Mouse (Mus musculus): Measurements from ENCODE around the gene Zfp748.
A peak's percentile ranks its signal among the peaks of the same experiment; 100 is the strongest.

Zfp748 gene

GRCm38 (mm10) chr13:67553730-67554129 lies at the start of gene Zfp748:
Zfp748 (minus strand) TSS chr13:67553830.
- no peak for DNase-seq (ENCODE audit: low spot score)

DNA sequence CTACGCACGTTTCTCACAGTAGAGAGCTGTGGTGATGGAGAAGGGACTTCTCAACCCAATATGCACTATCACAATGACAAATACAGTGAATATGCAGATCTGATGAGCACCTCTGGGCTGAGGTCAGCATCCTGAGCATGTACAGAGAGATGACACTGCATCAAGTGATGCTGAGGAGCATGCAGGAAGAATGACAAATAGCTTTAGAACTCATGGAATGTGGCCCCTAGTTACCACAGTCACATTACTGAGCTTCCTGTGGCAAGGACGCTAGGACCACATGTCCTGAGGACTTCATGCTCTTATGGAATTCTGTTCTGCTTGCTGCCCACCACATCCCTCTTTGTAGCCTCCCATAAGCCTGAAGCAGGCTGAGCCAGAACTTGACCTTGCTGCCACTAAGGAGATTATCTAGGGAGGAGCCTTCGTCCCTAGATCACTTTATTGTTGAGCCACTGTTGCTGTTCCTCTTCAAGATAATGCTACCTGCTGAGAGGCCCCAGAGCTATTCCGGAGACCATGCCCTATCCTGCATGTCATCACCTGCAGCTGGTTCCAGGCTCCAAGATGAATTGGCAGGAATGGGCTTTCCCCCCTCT lies 19.1 kb upstream of the Zfp748 start:
- no peak for DNase-seq (ENCODE audit: low spot score)

DNA sequence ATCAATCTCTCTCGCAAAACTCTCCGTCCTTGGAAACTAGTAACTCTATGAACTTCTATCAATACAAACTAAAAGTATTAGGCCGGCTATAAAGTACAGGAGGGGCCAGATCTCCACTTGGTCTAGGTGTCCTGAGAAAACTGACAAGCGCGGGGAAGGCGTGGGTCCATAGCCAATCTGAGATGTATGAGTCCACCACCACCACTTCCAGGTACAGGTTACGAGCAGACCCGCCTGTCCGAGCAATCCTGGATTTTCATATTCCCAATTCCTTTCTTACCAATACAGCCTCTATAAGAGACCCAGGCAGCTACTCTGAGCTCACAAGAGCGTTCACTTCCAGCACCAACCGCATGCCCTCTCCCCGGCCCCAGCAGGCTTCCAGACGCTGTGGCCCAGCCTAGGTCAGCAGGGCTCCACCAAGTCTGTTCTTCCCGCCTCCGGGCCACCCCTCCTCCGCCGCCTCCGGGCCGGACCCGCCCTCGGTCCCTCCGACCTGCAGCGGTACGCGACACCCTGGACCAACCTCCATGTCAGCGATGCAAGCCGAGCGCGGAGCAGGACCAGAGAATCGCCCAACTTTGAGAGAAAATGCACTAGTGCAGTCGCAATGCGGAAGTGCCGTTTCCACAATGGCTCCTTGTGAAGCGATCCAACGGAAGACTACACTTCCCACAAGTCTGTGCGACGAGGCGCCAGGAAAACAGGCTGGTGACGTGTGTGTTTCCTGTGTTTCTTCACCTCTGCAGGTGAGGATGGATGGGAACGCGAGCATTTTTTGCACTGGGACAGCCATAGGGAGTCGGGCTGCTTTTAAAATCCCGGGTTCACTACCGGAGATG lies 904 bp downstream of the Zfp748 start:
- peak; percentile 91 for DNase-seq (ENCODE audit: low spot score)

DNA sequence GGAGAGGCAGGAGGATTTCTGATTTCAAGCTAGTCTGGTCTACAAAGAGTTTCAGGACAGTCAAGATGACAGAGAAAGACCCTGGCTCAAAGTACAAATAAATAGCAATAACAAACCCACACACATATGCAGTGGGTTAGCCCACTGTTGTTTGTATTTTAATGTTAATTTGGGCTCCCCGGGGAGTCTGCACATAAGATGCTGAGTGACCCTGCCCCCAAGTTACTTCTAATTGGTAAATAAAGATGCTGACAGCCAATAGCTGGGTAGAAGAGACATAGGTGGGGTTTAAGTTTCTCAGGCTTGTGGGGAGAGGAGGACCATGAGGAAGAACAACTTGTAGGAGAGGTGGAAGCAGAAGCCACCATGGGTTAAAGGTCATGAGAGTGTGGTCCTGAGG lies 7.7 kb downstream of the Zfp748 start:
- DNase-seq (ENCODE audit: low spot score): no peak

GRCm38 (mm10) chr13:67527049-67527730 lies 26.4 kb downstream of the Zfp748 start:
- DNase-seq (ENCODE audit: low spot score): no peak

GRCm38 (mm10) chr13:67525753-67526410 lies 27.7 kb downstream of the Zfp748 start, which contains the start of the genes Gm26965 and Zfp87:
Gm26965 (minus strand) TSS chr13:67526151.
Zfp87 (minus strand) TSS chr13:67526177.
- peak; percentile 97 for DNase-seq (ENCODE audit: low spot score)

GRCm38 (mm10) chr13:67500908-67501307 lies 52.7 kb downstream of the Zfp748 start:
- no peak for DNase-seq (ENCODE audit: low spot score)

DNA sequence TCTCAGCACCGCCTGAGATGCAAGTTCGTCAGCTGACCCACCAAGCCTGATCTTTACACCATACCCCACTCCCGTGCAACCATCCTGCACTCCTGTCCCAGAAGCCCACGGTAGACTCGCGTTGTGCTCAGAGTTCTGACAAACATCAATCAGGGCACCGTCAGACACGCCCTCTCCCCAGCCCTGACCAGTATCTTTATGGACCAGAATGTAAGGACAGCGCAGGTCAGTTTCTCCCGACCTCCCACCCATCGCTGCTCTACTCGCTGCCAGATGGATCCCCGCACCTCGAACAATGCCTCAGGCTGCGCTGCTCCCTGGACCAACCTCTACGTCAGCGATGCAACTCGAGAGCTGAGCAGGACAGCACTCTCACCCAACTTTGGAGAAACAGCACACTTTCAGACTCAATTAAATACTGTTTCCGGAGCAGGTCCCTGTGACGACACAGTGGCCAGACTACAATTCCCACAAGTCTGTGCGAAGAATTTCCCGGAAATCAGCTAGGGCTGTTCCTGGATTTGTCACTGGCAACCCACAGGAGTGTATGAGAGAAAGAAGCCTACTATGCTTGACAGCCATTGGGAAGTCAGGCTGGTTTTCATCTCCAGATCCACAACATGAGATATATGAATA lies 53.4 kb downstream of the Zfp748 start, which contains the start of gene Zfp58:
Gene Zfp58, minus strand, starts transcription at position 472 of the 636 bp plus-strand sequence.
- peak; percentile 92 for DNase-seq (ENCODE audit: low spot score)

GRCm38 (mm10) chr13:67495631-67496030 lies 58.0 kb downstream of the Zfp748 start:
- DNase-seq (ENCODE audit: low spot score): no peak
